Mouse (Mus musculus) limb, embryonic 11.5 days (tissue): ENCODE measurements around the gene Krt24. TPM values are rescaled to one million over a fixed set of nuclear protein-coding genes. Genes with fewer than 3 reads are reported as not detected.

ENCODE experiments used
- ATAC-seq: fragments of 200-750 bp; cut with Nextera tagmentation; 2 replicates; pipeline ENCODE4 v1.8.0; 2017; ENCODE audit warnings: low read depth; ENCODE audit not compliant: insufficient number of reproducible peaks, low FRiP score, low TSS enrichment
- DNase-seq: peaks from one replicate; pipeline ENCODE4 v3.0.0-alpha.2; 2015; ENCODE audit warnings: low spot score
- H3K27ac ChIP-seq: fragments of 300-500 bp; sonication (generic); replicated peaks from 2 replicates; pipeline ENCODE4 v1.5.1; 2014; ENCODE audit warnings: low read depth, mild to moderate bottlenecking, low read length
- H3K27me3 ChIP-seq: fragments of 300-500 bp; sonication (generic); 2 replicates; pipeline ENCODE4 v1.6.1; 2014; ENCODE audit warnings: mild to moderate bottlenecking, low read length, mixed read lengths; ENCODE audit not compliant: control insufficient read depth, insufficient read depth
- H3K36me3 ChIP-seq: fragments of 300-500 bp; sonication (generic); 2 replicates; pipeline ENCODE4 v1.6.1; 2014; ENCODE audit warnings: mild to moderate bottlenecking, low read length, moderate library complexity, mixed read lengths; ENCODE audit not compliant: control insufficient read depth, insufficient read depth
- H3K4me1 ChIP-seq: fragments of 300-500 bp; sonication (generic); 2 replicates; pipeline ENCODE4 v1.6.1; 2014; ENCODE audit warnings: low read length, mixed read lengths; ENCODE audit not compliant: control insufficient read depth, insufficient read depth
- H3K4me2 ChIP-seq: fragments of 300-500 bp; sonication (generic); 2 replicates; pipeline ENCODE4 v1.6.1; 2014; ENCODE audit warnings: low read depth, mild to moderate bottlenecking, moderate library complexity; ENCODE audit not compliant: severe bottlenecking
- H3K4me3 ChIP-seq: fragments of 300-500 bp; sonication (generic); 2 replicates; pipeline ENCODE4 v1.5.1; 2014; ENCODE audit warnings: low read depth, low read length
- H3K9ac ChIP-seq: fragments of 300-500 bp; sonication (generic); 2 replicates; pipeline ENCODE4 v1.6.1; 2014; ENCODE audit warnings: mild to moderate bottlenecking, low read length
- H3K9me3 ChIP-seq: fragments of 300-500 bp; sonication (generic); 2 replicates; pipeline ENCODE4 v1.6.1; 2016; ENCODE audit warnings: low read length; ENCODE audit not compliant: control insufficient read depth
- WGBS: fragments of 180-500 bp; shearing (Covaris S2); extraction: QIAGEN DNeasy Blood & Tissue Kit; methylation state at CpG from one replicate; pipeline ENCODE4 v1.1.7; 2014; 5-methylcytosine and 5-hydroxymethylcytosine counted together
- polyA plus RNA-seq: library from polyadenylated mRNA; unstranded; fragments of >200 nt; fragmentation: Nextera tagmentation; extraction: Ambion mirVana; gene quantifications from 2 replicates; pipeline ENCODE4 v1.2.1, GENCODE M21; 2014

Krt24 gene
- polyA plus RNA-seq = 0.51 TPM in 1 of 2 replicates, not detected in the other

DNA sequence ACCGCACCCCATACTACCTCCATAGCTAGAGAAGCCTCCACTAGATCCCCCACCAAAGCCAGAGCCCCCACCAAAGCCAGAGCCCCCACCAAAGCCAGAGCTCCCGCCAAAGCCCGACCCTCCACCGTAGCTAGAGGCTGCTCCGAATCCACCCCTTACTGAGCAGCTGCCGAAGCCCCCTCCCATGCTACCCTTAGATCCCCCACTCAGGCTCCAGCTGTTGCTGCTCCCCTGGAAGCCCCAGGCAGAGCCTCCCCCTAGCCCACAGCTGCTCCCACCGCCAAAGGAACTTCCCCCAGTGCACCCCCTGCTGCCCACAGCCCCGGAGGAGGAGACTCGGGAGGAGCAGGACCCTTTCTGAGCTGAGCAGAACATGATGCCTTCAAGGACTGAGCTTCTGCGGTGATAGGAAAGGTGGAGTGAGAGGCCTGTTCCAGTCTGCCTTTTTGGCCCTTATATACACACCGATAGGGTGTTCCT lies at the start of gene Krt24:
TSS of gene Krt24 (minus strand) at position 430 of the 480 bp plus-strand sequence.
- no peaks in the 10 kb centered on the region for H3K4me1 ChIP-seq
- no peak within 1 kb of the TSS for H3K27ac ChIP-seq

DNA sequence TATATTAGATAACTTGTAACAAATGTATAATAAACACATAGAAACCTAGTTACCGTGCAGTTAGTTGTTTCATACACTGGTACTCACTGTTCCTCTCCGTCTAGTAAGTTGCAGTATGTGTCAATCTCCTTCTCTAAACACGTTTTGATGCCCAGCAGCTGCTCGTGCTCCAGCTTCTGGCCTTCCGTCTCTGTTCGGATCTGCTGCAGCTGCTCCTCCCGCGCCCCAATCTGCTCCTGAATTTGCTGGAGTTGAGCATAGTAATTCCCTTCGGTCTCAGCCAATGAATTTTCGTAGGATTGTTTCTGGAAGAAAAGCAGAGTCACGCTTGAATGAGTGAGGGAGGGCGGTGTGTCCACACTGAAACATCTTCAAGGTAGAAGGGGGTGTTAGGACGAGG lies 48.4 kb upstream of the Krt24 start:
- Histone ChIP-seq H3K9ac (no peak overlapping the region), H3K4me1 (no peaks in the 10 kb centered on the region), H3K4me2 (no peak overlapping the region), H3K4me3 (no peak overlapping the region), H3K9me3 (no peaks in the 10 kb centered on the region), H3K36me3 (no peaks in the 10 kb centered on the region), H3K27me3 (no peaks in the 10 kb centered on the region), H3K27ac (no peak overlapping the region)
- DNase-seq (no peak), ATAC-seq (no peak)
- 81% methylated on average over 13 of the region's 13 CpGs for WGBS

More for the DNA sequence above, at the start of gene Krt24:
- H3K27me3 ChIP-seq = no peaks in the 10 kb centered on the region
- H3K9ac ChIP-seq = no peak within 1 kb of the TSS
- no peak within 1 kb of the TSS for H3K4me3 ChIP-seq
- DNase-seq = no peak
- no peaks in the 10 kb centered on the region for H3K9me3 ChIP-seq
- ATAC-seq = peak; percentile 31; the same call in 1 of the 2 replicates
- H3K4me2 ChIP-seq = no peak within 1 kb of the TSS
- H3K36me3 ChIP-seq = no peaks in the 10 kb centered on the region
- 43% methylated on average over 11 of the region's 11 CpGs for WGBS

DNA sequence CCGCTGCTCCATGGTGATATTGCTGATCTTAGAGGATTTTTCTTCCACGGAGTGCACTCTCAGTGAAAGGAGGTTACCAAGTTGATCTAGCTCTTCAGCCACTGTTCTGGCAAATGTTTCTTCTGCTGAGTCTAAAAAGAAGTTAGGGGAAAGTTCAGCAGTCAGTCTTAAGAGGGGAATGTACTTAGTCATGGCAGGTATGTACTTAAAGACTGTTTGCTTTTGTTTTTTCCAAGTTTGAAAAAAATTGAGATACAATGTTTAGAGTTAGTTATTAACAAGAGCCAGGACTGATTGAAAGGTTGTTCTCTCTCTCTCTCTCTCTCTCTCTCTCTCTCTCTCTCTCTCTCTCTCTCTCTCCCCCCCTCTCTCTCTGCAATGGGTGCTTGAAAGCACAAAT lies 44.6 kb upstream of the Krt24 start:
- H3K9ac ChIP-seq = no peak overlapping the region
- H3K9me3 ChIP-seq = no peaks in the 10 kb centered on the region
- no peaks in the 10 kb centered on the region for H3K27me3 ChIP-seq
- no peak overlapping the region for H3K4me3 ChIP-seq
- no peaks in the 10 kb centered on the region for H3K4me1 ChIP-seq
- 76% methylated on average over 2 of the region's 2 CpGs for WGBS
- ATAC-seq (no peak), DNase-seq (no peak)
- no peak overlapping the region for H3K4me2 ChIP-seq
- H3K36me3 ChIP-seq = no peaks in the 10 kb centered on the region
- no peak overlapping the region for H3K27ac ChIP-seq

DNA sequence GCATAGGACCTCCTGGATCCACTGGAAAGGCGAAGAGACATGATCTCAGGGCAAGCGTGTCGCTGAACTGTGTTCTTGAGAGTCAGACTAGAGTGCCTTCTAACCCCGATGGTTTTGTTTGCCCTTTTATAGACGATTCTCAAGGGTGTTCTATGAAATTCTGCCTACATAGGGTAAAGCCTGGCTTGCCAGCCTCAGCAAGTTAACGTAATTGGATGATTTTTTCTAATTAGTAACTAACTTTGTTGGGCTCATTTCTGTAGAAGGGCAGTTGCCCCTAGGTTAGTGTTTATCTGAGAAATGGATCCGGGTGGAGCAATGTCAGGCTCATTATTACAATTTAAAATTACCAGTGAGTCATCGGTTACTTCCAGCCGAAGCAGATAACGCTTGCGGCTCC lies 37.8 kb upstream of the Krt24 start, which contains the start of gene Krt25:
TSS of gene Krt25 (minus strand) at position 101 of the 400 bp plus-strand sequence.
- no peak within 1 kb of the TSS for H3K9ac ChIP-seq
- H3K9me3 ChIP-seq = no peaks in the 10 kb centered on the region
- no peak within 1 kb of the TSS for H3K4me3 ChIP-seq
- no peaks in the 10 kb centered on the region for H3K36me3 ChIP-seq
- ATAC-seq = no peak
- 92% methylated on average over 11 of the region's 11 CpGs for whole genome bisulfite sequencing
- DNase-seq = no peak
- no peak within 1 kb of the TSS for H3K4me2 ChIP-seq
- H3K4me1 ChIP-seq = no peaks in the 10 kb centered on the region
- no peaks in the 10 kb centered on the region for H3K27me3 ChIP-seq
- H3K27ac ChIP-seq = no peak within 1 kb of the TSS

DNA sequence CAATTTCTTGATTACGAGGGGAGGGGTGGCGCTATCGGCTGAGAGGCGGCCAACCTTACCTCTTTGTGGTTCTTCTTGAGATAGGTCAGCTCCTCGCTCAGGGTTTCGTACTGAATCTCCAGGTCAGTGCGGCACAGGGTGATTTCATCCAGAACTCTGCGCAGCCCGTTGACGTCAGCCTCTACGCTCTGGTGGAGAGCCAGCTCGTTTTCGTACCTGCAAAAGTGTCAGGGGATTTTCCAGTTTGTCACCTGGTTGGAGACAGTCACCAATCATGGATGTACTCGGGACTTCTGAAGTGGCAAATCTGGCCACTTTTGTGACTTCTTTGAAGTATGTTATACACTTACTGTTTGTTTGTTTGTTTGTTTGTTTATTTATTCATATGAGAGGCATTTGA lies 36.0 kb upstream of the Krt24 start:
- ATAC-seq = no peak

DNA sequence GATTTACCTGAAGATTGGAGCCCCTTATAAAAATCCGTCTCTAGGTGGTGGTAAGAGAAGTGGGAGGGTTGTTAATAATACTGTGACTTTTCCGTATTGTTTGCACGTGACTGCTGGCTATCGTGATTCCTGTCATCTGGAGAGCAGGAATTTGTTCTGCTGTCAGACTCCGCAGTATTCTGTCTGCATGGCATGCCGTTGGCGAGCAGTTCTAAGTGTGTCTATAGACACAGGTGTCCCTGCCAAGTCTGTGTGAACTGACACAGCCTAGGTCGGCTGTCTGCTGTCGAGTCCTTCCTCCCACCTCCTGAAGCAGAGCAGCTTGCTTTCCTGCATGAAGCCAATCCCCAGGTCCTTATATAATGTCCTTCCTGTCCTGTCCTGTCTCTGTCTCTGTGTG lies 34.1 kb upstream of the Krt24 start:
- no peaks in the 10 kb centered on the region for H3K36me3 ChIP-seq
- no peak overlapping the region for H3K4me2 ChIP-seq
- H3K9ac ChIP-seq = no peak overlapping the region
- no peak overlapping the region for H3K27ac ChIP-seq
- H3K27me3 ChIP-seq = no peaks in the 10 kb centered on the region
- 78% methylated on average over 9 of the region's 9 CpGs for WGBS
- no peaks in the 10 kb centered on the region for H3K9me3 ChIP-seq
- no peak overlapping the region for H3K4me3 ChIP-seq
- no peak for ATAC-seq
- no peaks in the 10 kb centered on the region for H3K4me1 ChIP-seq
- DNase-seq = no peak

More for the DNA sequence above, 36.0 kb upstream of the Krt24 start:
- no peak overlapping the region for H3K9ac ChIP-seq
- no peaks in the 10 kb centered on the region for H3K36me3 ChIP-seq
- DNase-seq = no peak
- H3K4me1 ChIP-seq = no peaks in the 10 kb centered on the region
- 87% methylated on average over 14 of the region's 14 CpGs for WGBS
- no peak overlapping the region for H3K4me2 ChIP-seq
- no peak overlapping the region for H3K4me3 ChIP-seq
- no peaks in the 10 kb centered on the region for H3K27me3 ChIP-seq
- H3K9me3 ChIP-seq = no peaks in the 10 kb centered on the region
- H3K27ac ChIP-seq = no peak overlapping the region

DNA sequence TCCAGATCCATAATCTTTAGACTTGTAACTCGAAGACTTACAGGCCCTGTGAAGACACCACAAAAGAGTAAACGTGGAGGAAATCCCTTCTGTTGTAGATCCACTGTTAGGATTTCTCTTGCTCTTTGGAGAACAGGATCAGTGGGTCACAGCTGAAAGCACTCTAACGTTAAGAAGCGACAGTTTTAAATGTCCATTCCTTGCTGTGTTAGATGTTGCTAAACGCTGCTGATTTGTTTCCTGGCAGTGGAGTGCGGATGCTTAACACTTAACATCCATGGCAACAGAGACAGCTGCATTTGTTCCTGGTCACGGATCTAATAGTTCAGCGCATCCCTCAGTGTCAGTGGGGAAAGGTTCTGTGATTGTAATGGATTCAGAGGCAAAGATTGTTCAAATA lies 31.5 kb upstream of the Krt24 start:
- Histone ChIP-seq H3K4me2 (no peak overlapping the region), H3K27ac (no peak overlapping the region), H3K4me3 (no peak overlapping the region), H3K36me3 (no peaks in the 10 kb centered on the region), H3K4me1 (no peaks in the 10 kb centered on the region), H3K9me3 (no peaks in the 10 kb centered on the region), H3K9ac (no peak overlapping the region), H3K27me3 (no peaks in the 10 kb centered on the region)
- ATAC-seq = no peak
- WGBS = 69% methylated on average over 8 of the region's 8 CpGs
- no peak for DNase-seq

DNA sequence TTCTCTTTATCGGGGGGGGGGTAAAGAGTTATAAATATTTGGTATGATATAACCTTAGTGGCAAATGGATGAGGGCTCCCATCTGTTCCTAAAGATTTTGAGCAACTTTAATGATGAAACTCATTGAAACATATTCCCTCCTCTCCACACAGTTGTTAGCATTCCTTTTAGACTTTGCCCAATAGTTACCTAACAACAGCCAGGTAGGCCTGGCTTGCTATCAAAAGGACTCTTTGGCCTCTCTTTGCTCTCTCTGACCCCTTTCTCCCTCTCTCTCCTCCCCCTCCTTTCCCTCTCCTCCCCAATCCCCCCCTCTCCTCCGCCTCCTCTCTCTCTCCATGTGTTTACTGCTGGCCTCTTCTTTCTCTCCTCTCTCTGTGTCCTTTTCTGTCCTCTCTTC lies 29.5 kb upstream of the Krt24 start:
- no peak for ATAC-seq

DNA sequence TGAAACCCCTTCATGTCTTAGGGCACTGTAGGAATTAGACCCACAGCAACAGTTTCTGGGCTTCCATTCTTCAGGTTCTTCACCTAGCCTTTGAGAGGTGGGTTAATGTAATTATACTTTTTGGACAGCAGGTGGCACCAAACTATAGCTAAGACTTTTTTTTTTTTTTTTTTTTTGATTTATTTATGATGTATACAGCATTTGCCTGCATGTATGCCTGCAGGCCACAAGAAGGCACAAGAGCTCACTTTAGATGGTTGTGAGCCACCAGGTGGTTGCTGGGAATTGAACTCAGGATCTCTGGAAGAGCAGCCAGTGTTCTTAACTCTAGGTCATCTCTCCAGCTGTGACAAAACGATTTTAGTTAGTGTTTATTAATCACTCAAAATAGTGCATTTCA lies 25.8 kb upstream of the Krt24 start:
- H3K36me3 ChIP-seq = no peaks in the 10 kb centered on the region
- H3K27ac ChIP-seq = no peak overlapping the region
- no peak overlapping the region for H3K4me3 ChIP-seq
- no peaks in the 10 kb centered on the region for H3K27me3 ChIP-seq
- DNase-seq = no peak
- no peak overlapping the region for H3K4me2 ChIP-seq
- 89% methylated on average over 1 of the region's 1 CpGs for WGBS
- H3K4me1 ChIP-seq = no peaks in the 10 kb centered on the region
- H3K9ac ChIP-seq = no peak overlapping the region
- H3K9me3 ChIP-seq = no peaks in the 10 kb centered on the region
- no peak for ATAC-seq

More for the DNA sequence above, 29.5 kb upstream of the Krt24 start:
- Histone ChIP-seq H3K36me3 (no peaks in the 10 kb centered on the region), H3K4me3 (no peak overlapping the region), H3K9me3 (no peaks in the 10 kb centered on the region), H3K4me1 (no peaks in the 10 kb centered on the region), H3K27ac (no peak overlapping the region), H3K27me3 (no peaks in the 10 kb centered on the region), H3K4me2 (no peak overlapping the region), H3K9ac (no peak overlapping the region)
- DNase-seq = no peak
- WGBS = 86% methylated on average over 2 of the region's 2 CpGs
